Mouse (Mus musculus) testis, postnatal 10 days (tissue): ENCODE data around the gene Pm20d1.
A peak's percentile ranks its signal among the peaks of the same experiment; 100 is the strongest.

ENCODE experiments used
- DNase-seq: peaks from one replicate; pipeline ENCODE4 v3.0.0; 2021; ENCODE audit warnings: low spot score

Pm20d1 gene

GRCm38 (mm10) chr1:131828297-131829126 lies 31.3 kb downstream of the Pm20d1 start:
- peak; percentile 60 for DNase-seq

- no peak for DNase-seq
Measured at GRCm38 (mm10) chr1:131829279-131829678, 32.1 kb downstream of the Pm20d1 start.

GRCm38 (mm10) chr1:131830561-131830960 lies 33.4 kb downstream of the Pm20d1 start:
- DNase-seq: no peak

- DNase-seq: no peak
Measured at GRCm38 (mm10) chr1:131830971-131831641, 33.9 kb downstream of the Pm20d1 start.

- no peak for DNase-seq
Measured at GRCm38 (mm10) chr1:131837035-131837434, 39.9 kb downstream of the Pm20d1 start.

GRCm38 (mm10) chr1:131838542-131838941 lies 41.4 kb downstream of the Pm20d1 start:
- no peak for DNase-seq

- DNase-seq: no peak
Measured at GRCm38 (mm10) chr1:131839279-131839678, 42.1 kb downstream of the Pm20d1 start.

- DNase-seq: no peak
Measured at GRCm38 (mm10) chr1:131842221-131842620, 45.0 kb downstream of the Pm20d1 start.

GRCm38 (mm10) chr1:131843758-131844157 lies 46.6 kb downstream of the Pm20d1 start:
- no peak for DNase-seq

- no peak for DNase-seq
Measured at GRCm38 (mm10) chr1:131844883-131845282, 47.7 kb downstream of the Pm20d1 start.

GRCm38 (mm10) chr1:131846255-131846654 lies 49.1 kb downstream of the Pm20d1 start:
- peak; percentile 76 for DNase-seq

GRCm38 (mm10) chr1:131861811-131862210 lies 64.6 kb downstream of the Pm20d1 start:
- DNase-seq: no peak

- no peak for DNase-seq
Measured at GRCm38 (mm10) chr1:131865596-131865995, 68.4 kb downstream of the Pm20d1 start.

GRCm38 (mm10) chr1:131866304-131866999 lies 69.3 kb downstream of the Pm20d1 start:
- DNase-seq: no peak

GRCm38 (mm10) chr1:131867093-131867945 lies 70.1 kb downstream of the Pm20d1 start, which contains the start of gene Rab29:
Gene Rab29 (plus strand): TSS chr1:131867224.
- DNase-seq: peak; percentile 95

GRCm38 (mm10) chr1:131867946-131868290 lies 70.7 kb downstream of the Pm20d1 start:
- no peak for DNase-seq

GRCm38 (mm10) chr1:131869561-131869960 lies 72.4 kb downstream of the Pm20d1 start:
- DNase-seq: no peak
